Mouse (Mus musculus) myocyte (in vitro differentiated cells): ENCODE data around the gene Cd59a. TPM values are rescaled to one million over a fixed set of nuclear protein-coding genes. Genes with fewer than 3 reads are reported as not detected.

ENCODE experiments used
- H3K27me3 ChIP-seq: one replicate; pipeline ENCODE4 v1.6.1; 2011; ENCODE audit not compliant: control insufficient read depth, insufficient read depth, insufficient read length
- H3K36me3 ChIP-seq: one replicate; pipeline ENCODE4 v1.6.1; 2011; ENCODE audit not compliant: control insufficient read depth, insufficient read depth
- H3K4me2 ChIP-seq: one replicate; pipeline ENCODE4 v1.6.1; 2011; ENCODE audit warnings: low read depth, control low read depth
- H3K4me3 ChIP-seq: one replicate; pipeline ENCODE4 v1.5.1; 2011; ENCODE audit warnings: mild to moderate bottlenecking, control low read depth, moderate library complexity
- H3K79me2 ChIP-seq: one replicate; pipeline ENCODE4 v1.6.1; 2011; ENCODE audit not compliant: control insufficient read depth, insufficient read depth
- H3ac ChIP-seq: one replicate; pipeline ENCODE4 v1.6.1; 2011; ENCODE audit not compliant: control insufficient read depth, insufficient read length
- CEBPB ChIP-seq: IDR thresholded peaks from 2 replicates; pipeline ENCODE4 v1.6.1; 2011; ENCODE audit warnings: mild to moderate bottlenecking, moderate library complexity; ENCODE audit not compliant: poor library complexity, insufficient read depth, severe bottlenecking
- E2F4 ChIP-seq: IDR thresholded peaks from one replicate; pipeline ENCODE4 v1.6.1; 2011; ENCODE audit warnings: mild to moderate bottlenecking, control low read depth, moderate library complexity; ENCODE audit not compliant: insufficient read depth
- MAX ChIP-seq: IDR thresholded peaks from one replicate; pipeline ENCODE4 v1.6.1; 2011; ENCODE audit warnings: low read depth, mild to moderate bottlenecking, control low read depth
- MYOD1 ChIP-seq, 3 experiments: IDR thresholded peaks; one replicate each; pipeline ENCODE4 v1.6.1; 2011; ENCODE audit warnings: control low read depth in 2 of 3, low read depth in 2 of 3, mild to moderate bottlenecking in 2 of 3, moderate library complexity in 1 of 3; ENCODE audit not compliant: insufficient read length in 2 of 3, control insufficient read depth in 1 of 3
- MYOG ChIP-seq, 3 experiments: IDR thresholded peaks; one replicate each; pipeline ENCODE4 v1.6.1; 2011; ENCODE audit warnings: control low read depth in 2 of 3, low read depth in 2 of 3, mild to moderate bottlenecking in 2 of 3; ENCODE audit not compliant: insufficient read length in 2 of 3, control insufficient read depth in 1 of 3, insufficient read depth in 1 of 3
- POLR2A ChIP-seq: IDR thresholded peaks from one replicate; pipeline ENCODE4 v1.6.1; 2011; ENCODE audit warnings: low read depth, mild to moderate bottlenecking, control low read depth, moderate library complexity; ENCODE audit not compliant: insufficient read length
- POLR2AphosphoS2 ChIP-seq: IDR thresholded peaks from one replicate; pipeline ENCODE4 v1.6.1; 2011; ENCODE audit warnings: low read depth, control low read depth; ENCODE audit not compliant: insufficient read length
- REST ChIP-seq: IDR thresholded peaks from one replicate; pipeline ENCODE4 v1.6.1; 2011; ENCODE audit warnings: mild to moderate bottlenecking, control low read depth, moderate library complexity; ENCODE audit not compliant: insufficient read depth, insufficient read length
- SRF ChIP-seq: IDR thresholded peaks from one replicate; pipeline ENCODE4 v1.6.1; 2011; ENCODE audit warnings: low read depth; ENCODE audit not compliant: control insufficient read depth, insufficient read length
- TCF12 ChIP-seq: IDR thresholded peaks from one replicate; pipeline ENCODE4 v1.6.1; 2011; ENCODE audit warnings: mild to moderate bottlenecking, control low read depth; ENCODE audit not compliant: poor library complexity, insufficient read depth, severe bottlenecking
- TCF3 ChIP-seq: IDR thresholded peaks from one replicate; pipeline ENCODE4 v1.6.1; 2011; ENCODE audit warnings: low read depth, control low read depth; ENCODE audit not compliant: insufficient read length
- USF1 ChIP-seq: IDR thresholded peaks from one replicate; pipeline ENCODE4 v1.6.1; 2011; ENCODE audit warnings: low read depth, mild to moderate bottlenecking, control low read depth, moderate library complexity
- polyA plus RNA-seq: library from polyadenylated mRNA; unstranded; fragments of >200 nt; fragmentation: generic; extraction: Trizol; gene quantifications from one replicate; pipeline ENCODE4 v1.2.1, GENCODE M21; 2012; ENCODE audit warnings: missing spikeins

Cd59a gene
- polyA plus RNA-seq, 1 experiment = 12.5 TPM

DNA sequence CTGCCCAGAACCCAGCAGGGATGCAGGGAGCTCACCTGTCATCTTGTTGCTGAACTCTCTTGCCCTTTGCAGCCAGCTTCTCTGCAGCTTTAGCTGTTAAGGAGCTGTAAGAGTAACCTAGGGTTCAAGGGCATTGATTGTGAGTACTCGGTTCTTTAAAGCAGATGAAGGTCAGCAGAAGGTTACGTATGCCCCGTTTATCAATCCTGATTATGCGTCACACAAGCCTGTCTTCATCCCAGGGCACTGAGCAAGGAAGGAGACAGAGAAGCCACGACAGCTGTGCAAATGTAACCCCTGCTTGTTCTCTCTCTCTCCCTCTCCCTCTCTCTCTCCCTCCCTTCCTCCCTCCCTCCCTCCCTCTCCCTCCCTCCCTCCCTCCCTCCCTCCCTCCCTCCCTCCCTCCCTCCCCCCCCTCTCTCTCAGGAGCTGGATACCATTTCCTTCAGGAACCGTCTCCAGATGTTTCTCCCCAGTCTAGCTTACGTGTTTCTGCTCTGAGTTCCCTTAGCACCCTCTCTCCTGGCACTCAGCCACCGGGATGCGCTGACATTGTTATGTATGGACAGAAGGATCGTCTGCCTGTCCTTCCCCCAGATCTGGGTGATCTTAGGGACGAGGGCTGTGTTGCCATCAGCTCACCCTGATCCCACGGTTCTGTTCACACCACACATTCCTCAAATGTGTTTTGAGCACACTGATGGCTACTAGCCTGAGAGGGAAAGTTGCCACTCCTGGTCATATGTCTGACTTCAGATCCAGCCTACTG, 37.6 kb downstream of the Cd59a start:
- no peak for TF ChIP-seq TCF12
- TF ChIP-seq MYOD1 (IDR thresholded peaks at IDR 0.05; ENCODE audit: control insufficient read depth in 1 of 3, insufficient read length in 2 of 3, low read depth in 2 of 3) = peak in 2 of 3 experiments; percentile 42 to 61
- Histone ChIP-seq H3ac (no peak overlapping the region), H3K4me2 (peak overlapping the region; percentile 27), H3K4me3 (no peak overlapping the region), H3K79me2 (no peaks in the 10 kb centered on the region), H3K36me3 (no peaks in the 10 kb centered on the region), H3K27me3 (no peaks in the 10 kb centered on the region)

DNA sequence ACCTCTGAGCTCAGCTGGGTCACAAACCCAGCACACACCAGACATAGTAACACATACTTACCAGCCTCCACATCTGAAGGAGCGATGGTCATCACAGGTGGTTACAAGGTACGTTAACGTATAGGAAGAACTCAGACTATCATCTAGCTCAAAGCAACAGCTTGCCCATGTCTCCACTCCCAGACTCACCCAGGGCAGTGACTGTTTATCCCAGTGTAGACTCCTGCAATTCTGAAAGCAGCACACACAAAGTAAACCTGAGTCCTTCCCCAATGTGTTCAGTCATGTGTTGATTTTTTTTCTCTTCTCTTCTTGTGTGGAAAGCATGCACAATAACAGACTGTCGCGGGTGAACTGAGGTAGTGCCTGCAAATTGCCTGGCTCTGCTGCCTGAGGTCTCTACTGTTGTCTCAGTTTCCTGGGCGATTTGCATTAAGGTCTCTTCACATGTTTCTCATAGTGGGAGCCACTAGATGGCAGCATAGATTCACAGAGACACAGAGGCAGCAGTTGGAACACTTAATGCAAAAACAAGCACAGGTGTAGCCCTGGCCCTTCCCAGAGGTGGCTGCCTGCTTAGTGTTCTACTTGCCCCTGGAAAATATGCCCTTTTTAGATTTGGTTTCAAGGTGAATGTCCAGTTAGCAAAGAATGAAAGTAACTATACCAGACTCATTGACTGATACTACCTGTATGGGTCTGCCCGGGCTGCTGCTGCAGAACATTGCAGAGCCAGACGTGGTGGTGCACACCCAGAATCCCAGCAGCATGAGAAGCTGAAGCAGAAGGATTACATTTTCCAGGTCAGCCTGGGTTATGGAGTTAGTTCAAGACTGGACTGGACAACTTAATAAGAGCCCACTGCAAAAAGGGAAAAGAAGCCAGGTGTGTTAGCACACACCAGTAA, 38.8 kb downstream of the Cd59a start:
- peak overlapping the region; percentile 32 for H3K4me2 ChIP-seq
- no peaks in the 10 kb centered on the region for H3K36me3 ChIP-seq
- H3K27me3 ChIP-seq = no peaks in the 10 kb centered on the region
- no peaks in the 10 kb centered on the region for H3K79me2 ChIP-seq
- no peak overlapping the region for H3K4me3 ChIP-seq
- TF ChIP-seq E2F4 (no peak), MAX (peak; percentile 3), POLR2AphosphoS2 (no peak), TCF3 (no peak), POLR2A (no peak), REST (no peak), MYOG (IDR thresholded peaks at IDR 0.05; ENCODE audit: control insufficient read depth in 1 of 3, insufficient read depth in 1 of 3, insufficient read length in 2 of 3, low read depth in 2 of 3) (no peak), MYOD1 (IDR thresholded peaks at IDR 0.05; ENCODE audit: control insufficient read depth in 1 of 3, insufficient read length in 2 of 3, low read depth in 2 of 3) (no peak)
- no peak overlapping the region for H3ac ChIP-seq

GRCm38 (mm10) chr2:104135920-104136319, 40.3 kb downstream of the Cd59a start:
- H3K36me3 ChIP-seq = no peaks in the 10 kb centered on the region
- no peak overlapping the region for H3ac ChIP-seq
- H3K4me2 ChIP-seq = peak overlapping the region; percentile 15
- H3K79me2 ChIP-seq = no peaks in the 10 kb centered on the region
- no peak overlapping the region for H3K4me3 ChIP-seq
- no peaks in the 10 kb centered on the region for H3K27me3 ChIP-seq
- no peak for TF ChIP-seq REST
- TF ChIP-seq SRF = no peak
- TF ChIP-seq USF1 = peak; percentile 97
- peak; percentile 45 to 92 (median 62) for TF ChIP-seq MYOG (IDR thresholded peaks at IDR 0.05; ENCODE audit: control insufficient read depth in 1 of 3, insufficient read depth in 1 of 3, insufficient read length in 2 of 3, low read depth in 2 of 3)
- peak in 2 of 3 experiments; percentile 95 to 97 for TF ChIP-seq MYOD1 (IDR thresholded peaks at IDR 0.05; ENCODE audit: control insufficient read depth in 1 of 3, insufficient read length in 2 of 3, low read depth in 2 of 3)
- TF ChIP-seq POLR2AphosphoS2 = no peak
- TF ChIP-seq MAX = peak; percentile 62
- no peak for TF ChIP-seq E2F4
- TF ChIP-seq POLR2A = no peak
- no peak for TF ChIP-seq CEBPB
- peak; percentile 81 for TF ChIP-seq TCF3
- TF ChIP-seq TCF12 = peak; percentile 81

DNA sequence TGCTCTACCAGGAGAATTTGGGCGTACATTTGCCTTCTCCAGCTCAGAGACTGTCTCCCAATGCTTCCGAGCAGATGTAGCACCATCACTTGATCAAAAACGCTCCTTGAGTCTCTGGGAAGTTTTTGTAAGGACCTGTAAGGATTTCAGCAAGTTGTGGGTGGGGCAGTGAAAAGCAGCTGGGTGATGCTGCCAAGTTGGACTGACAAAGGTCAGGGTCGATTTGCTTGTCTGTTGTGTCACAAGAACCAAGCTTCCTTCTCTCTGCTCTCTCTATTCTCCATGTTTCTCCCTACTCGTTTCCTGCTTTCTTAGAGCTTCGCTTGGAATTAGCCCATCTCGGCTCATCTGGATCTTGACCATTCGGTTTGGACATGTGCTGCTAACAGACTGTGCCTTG, 46.5 kb downstream of the Cd59a start:
- Histone ChIP-seq H3K27me3 (no peaks in the 10 kb centered on the region), H3K79me2 (no peaks in the 10 kb centered on the region), H3K4me2 (no peak overlapping the region), H3K36me3 (no peaks in the 10 kb centered on the region), H3ac (no peak overlapping the region), H3K4me3 (no peak overlapping the region)
- no peak for TF ChIP-seq USF1
- no peak for TF ChIP-seq MAX
- TF ChIP-seq CEBPB = no peak
- no peak for TF ChIP-seq MYOG (IDR thresholded peaks at IDR 0.05; ENCODE audit: control insufficient read depth in 1 of 3, insufficient read depth in 1 of 3, insufficient read length in 2 of 3, low read depth in 2 of 3)
- no peak for TF ChIP-seq POLR2AphosphoS2
- no peak for TF ChIP-seq TCF12
- TF ChIP-seq TCF3 = no peak
- TF ChIP-seq E2F4 = no peak
- no peak for TF ChIP-seq SRF
- TF ChIP-seq REST = no peak
- no peak for TF ChIP-seq POLR2A
- TF ChIP-seq MYOD1 (IDR thresholded peaks at IDR 0.05; ENCODE audit: control insufficient read depth in 1 of 3, insufficient read length in 2 of 3, low read depth in 2 of 3) = no peak

- no peak overlapping the region for H3K4me3 ChIP-seq
- no peaks in the 10 kb centered on the region for H3K27me3 ChIP-seq
- H3K4me2 ChIP-seq = no peak overlapping the region
- no peaks in the 10 kb centered on the region for H3K79me2 ChIP-seq
- TF ChIP-seq CEBPB = no peak
- TF ChIP-seq USF1 = no peak
- TF ChIP-seq SRF = no peak
- TF ChIP-seq TCF3 = no peak
- no peaks in the 10 kb centered on the region for H3K36me3 ChIP-seq
- H3ac ChIP-seq = no peak overlapping the region
Measured at GRCm38 (mm10) chr2:104144004-104144403, 48.4 kb downstream of the Cd59a start.
